Mouse (Mus musculus): ENCODE data around the gene Nktr.

DNA sequence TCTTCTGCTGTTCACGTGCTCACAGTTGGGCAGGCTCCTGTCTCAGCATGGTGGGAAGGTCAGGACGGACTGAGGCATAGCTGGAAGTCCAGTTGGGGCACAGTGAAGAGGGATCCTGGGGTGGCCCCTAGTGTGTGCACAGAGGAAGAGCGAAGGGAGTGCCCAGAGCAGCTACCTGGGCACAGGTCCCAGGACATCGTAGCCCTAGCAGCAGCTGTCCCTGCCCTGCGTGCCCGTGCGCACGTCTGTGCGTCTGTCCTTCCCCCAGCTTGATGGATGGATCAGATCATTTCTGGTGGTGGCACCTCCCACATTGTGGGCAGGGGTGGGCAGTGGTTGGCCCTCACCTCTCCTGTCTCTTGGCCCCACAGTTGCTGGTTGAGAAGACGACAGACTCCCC is 43.3 kb downstream of the Nktr start:
- no peak for TF ChIP-seq CTCF (IDR thresholded peaks at IDR 0.05)
- no peak for TF ChIP-seq EP300 (IDR thresholded peaks at IDR 0.05; ENCODE audit: insufficient read depth, low read depth, low read length)
- TF ChIP-seq POLR2A (IDR thresholded peaks at IDR 0.05; ENCODE audit: insufficient read depth, low read depth, low read length), result no peak

Measured in heart, adult 2 months (tissue).